Mouse (Mus musculus) embryo, embryonic 11 days (tissue): ENCODE measurements around the gene Kdm4b.

ENCODE experiments used
- DNase-seq: peaks from one replicate; pipeline ENCODE4 v3.0.0-alpha.2; 2015

The Kdm4b gene

DNA sequence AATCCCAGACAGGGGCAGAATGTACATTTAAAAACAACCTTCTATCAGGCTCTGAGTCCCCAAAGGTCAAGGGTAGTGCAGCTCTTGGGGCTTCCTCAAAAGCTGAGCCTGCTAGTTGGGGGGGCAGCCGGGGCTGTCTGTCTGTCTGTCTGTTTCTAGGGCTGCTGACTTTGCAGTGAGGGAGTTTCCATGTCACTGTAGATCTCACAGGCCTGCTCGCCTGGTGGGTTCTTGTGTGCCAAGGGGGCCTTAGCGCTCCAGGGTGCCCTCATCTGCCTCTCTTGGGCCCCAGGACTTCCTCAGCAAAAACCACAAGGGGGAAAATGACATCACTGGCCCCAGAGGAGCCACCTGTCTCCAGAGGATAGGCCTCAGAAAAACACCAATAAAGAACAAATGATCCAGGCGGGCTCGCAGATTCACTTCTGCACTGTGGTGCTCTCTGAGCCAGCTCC lies 117.5 kb downstream of the Kdm4b start:
- no peak for DNase-seq

GRCm38 (mm10) chr17:56444771-56445170 lies 118.9 kb downstream of the Kdm4b start:
- no peak for DNase-seq

DNA sequence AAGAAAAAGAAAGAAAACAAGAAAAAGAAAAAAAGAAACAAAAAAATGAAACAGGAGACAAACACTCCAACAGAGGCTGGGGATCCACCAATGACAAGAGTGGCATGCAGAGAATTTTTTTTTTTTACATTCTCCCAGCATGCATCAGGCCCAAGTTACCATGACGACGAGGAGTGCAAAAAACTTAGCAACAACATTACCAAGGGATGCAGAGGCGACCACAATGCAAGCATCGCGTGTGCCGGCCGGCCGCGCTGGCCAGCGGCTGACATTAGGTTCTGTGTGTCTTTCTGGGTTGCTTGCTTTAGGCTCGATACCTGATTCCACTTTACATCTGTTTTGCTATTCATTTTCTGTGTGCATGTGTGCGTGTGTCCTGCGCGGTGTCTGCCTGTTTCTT lies 119.5 kb downstream of the Kdm4b start:
- peak; percentile 74 for DNase-seq

DNA sequence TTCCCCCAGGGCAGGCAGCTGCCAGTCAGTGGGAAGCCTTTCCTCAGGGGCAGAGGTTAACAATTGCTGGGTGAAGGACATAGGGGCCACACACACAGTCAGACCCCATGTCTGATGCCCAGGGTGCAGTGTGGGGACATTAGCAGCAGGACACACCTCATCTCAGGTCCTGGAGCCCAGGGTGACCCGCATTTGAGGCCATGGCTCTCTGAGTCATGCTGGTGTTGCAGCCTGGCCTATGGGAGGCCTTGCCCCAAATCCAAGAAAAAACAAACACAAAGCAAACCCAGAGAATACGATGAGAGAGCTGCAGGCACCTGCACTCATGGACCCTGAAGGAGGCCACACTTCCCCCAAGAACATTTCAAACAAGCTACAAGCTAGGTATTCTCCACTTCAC lies 121.9 kb downstream of the Kdm4b start:
- DNase-seq, result no peak
